Mouse (Mus musculus) cerebellum, adult 2 months (tissue): Measurements from ENCODE around the gene Eml5. TPM values are rescaled to one million over a fixed set of nuclear protein-coding genes. Genes with fewer than 3 reads are reported as not detected.

Experiments used
- DNase-seq, 2 experiments: peaks; one replicate each; pipeline ENCODE4 v3.0.0; 2021
- H3K27ac ChIP-seq: fragments of 200-500 bp; 2 replicates; pipeline ENCODE4 v1.5.1; 2012; ENCODE audit warnings: low read length, control low read depth, inconsistent platforms; ENCODE audit not compliant: insufficient read depth
- H3K27me3 ChIP-seq: fragments of 200-500 bp; 2 replicates; pipeline ENCODE4 v1.6.1; 2012; ENCODE audit warnings: inconsistent platforms, mild to moderate bottlenecking, low read length, moderate library complexity; ENCODE audit not compliant: control insufficient read depth, insufficient read depth
- H3K4me1 ChIP-seq: fragments of 200-500 bp; 2 replicates; pipeline ENCODE4 v1.6.1; 2011; ENCODE audit warnings: low read length; ENCODE audit not compliant: control insufficient read depth, insufficient read depth
- H3K4me3 ChIP-seq: fragments of 200-500 bp; replicated peaks from 2 replicates; pipeline ENCODE3; 2011; ENCODE audit warnings: mild to moderate bottlenecking, low read depth, low read length, control low read depth; ENCODE audit not compliant: insufficient read depth
- CTCF ChIP-seq: fragments of 200-500 bp; IDR thresholded peaks from 2 replicates; pipeline ENCODE4 v1.5.1; 2011; ENCODE audit warnings: low read depth, mild to moderate bottlenecking, control low read depth, low read length, moderate library complexity, borderline replicate concordance; ENCODE audit not compliant: insufficient read depth
- POLR2A ChIP-seq: fragments of 200-500 bp; IDR thresholded peaks from 2 replicates; pipeline ENCODE4 v1.6.1; 2011; ENCODE audit warnings: low read length, control low read depth, borderline replicate concordance; ENCODE audit not compliant: insufficient read depth
- WGBS: fragments of 180-500 bp; shearing (Covaris S2); methylation state at CpG from one replicate; pipeline ENCODE4 v1.1.7; 2018; 5-methylcytosine and 5-hydroxymethylcytosine counted together
- polyA plus RNA-seq: library from polyadenylated mRNA; depleted of rRNA; stranded (reverse); fragments of >200 nt; gene quantifications from 2 replicates; pipeline ENCODE4 v1.2.3, GENCODE M21; 2012

Gene Eml5
- polyA plus RNA-seq, 1 experiment = 117 TPM

GRCm38 (mm10) chr12:98900341-98900880, 873 bp downstream of the Eml5 start:
- Histone ChIP-seq H3K27ac (peak overlapping the region; percentile 91), H3K4me3 (peak overlapping the region; percentile 88), H3K4me1 (no peaks in the 10 kb centered on the region), H3K27me3 (no peaks in the 10 kb centered on the region)
- TF ChIP-seq CTCF = no peak
- TF ChIP-seq POLR2A = no peak
- WGBS = 1% methylated on average over 31 of the region's 31 CpGs
- DNase-seq = no peak

- Histone ChIP-seq H3K27ac (no peak overlapping the region), H3K4me1 (no peaks in the 10 kb centered on the region), H3K4me3 (peak overlapping the region; percentile 88), H3K27me3 (no peaks in the 10 kb centered on the region)
- 32% methylated on average over 6 of the region's 6 CpGs for WGBS
- DNase-seq = no peak
- TF ChIP-seq CTCF (no peak), POLR2A (no peak)
Observed at GRCm38 (mm10) chr12:98899676-98900075, 1.6 kb downstream of the Eml5 start.

GRCm38 (mm10) chr12:98896761-98897160, 4.5 kb downstream of the Eml5 start:
- Histone ChIP-seq H3K27me3 (no peaks in the 10 kb centered on the region), H3K4me3 (no peak overlapping the region), H3K27ac (no peak overlapping the region), H3K4me1 (no peaks in the 10 kb centered on the region)
- TF ChIP-seq CTCF (no peak), POLR2A (no peak)
- 77% methylated on average over 1 of the region's 1 CpGs for WGBS
- DNase-seq = no peak

GRCm38 (mm10) chr12:98884515-98884914, 16.8 kb downstream of the Eml5 start:
- no peak for DNase-seq
- 12% methylated on average over 1 of the region's 1 CpGs for WGBS

GRCm38 (mm10) chr12:98881796-98882195, 19.5 kb downstream of the Eml5 start:
- no peak overlapping the region for H3K4me3 ChIP-seq
- H3K27me3 ChIP-seq = no peaks in the 10 kb centered on the region
- 8% methylated on average over 5 of the region's 5 CpGs for WGBS
- no peak for TF ChIP-seq CTCF
- TF ChIP-seq POLR2A = no peak
- no peaks in the 10 kb centered on the region for H3K4me1 ChIP-seq
- H3K27ac ChIP-seq = no peak overlapping the region
- DNase-seq = no peak

More at GRCm38 (mm10) chr12:98884515-98884914, 16.8 kb downstream of the Eml5 start:
- Histone ChIP-seq H3K4me1 (no peaks in the 10 kb centered on the region), H3K27ac (no peak overlapping the region), H3K27me3 (no peaks in the 10 kb centered on the region), H3K4me3 (no peak overlapping the region)
- 0 out of 2 replicates have a peak, but pooled peaks have one; percentile 9 for TF ChIP-seq CTCF
- TF ChIP-seq POLR2A = no peak

GRCm38 (mm10) chr12:98878693-98879092, 22.6 kb downstream of the Eml5 start:
- no peak for DNase-seq
- Histone ChIP-seq H3K27me3 (no peaks in the 10 kb centered on the region), H3K27ac (no peak overlapping the region), H3K4me1 (no peaks in the 10 kb centered on the region), H3K4me3 (no peak overlapping the region)
- 6% methylated on average over 1 of the region's 1 CpGs for WGBS
- TF ChIP-seq POLR2A (no peak), CTCF (no peak)

GRCm38 (mm10) chr12:98875216-98875615, 26.1 kb downstream of the Eml5 start:
- Histone ChIP-seq H3K27me3 (no peaks in the 10 kb centered on the region), H3K4me3 (no peak overlapping the region), H3K4me1 (no peaks in the 10 kb centered on the region), H3K27ac (no peak overlapping the region)
- no peak for DNase-seq
- WGBS = 74% methylated on average over 2 of the region's 2 CpGs
- no peak for TF ChIP-seq POLR2A
- TF ChIP-seq CTCF = no peak

- DNase-seq = no peak
- 96% methylated on average over 10 of the region's 10 CpGs for WGBS
- H3K4me3 ChIP-seq = no peak overlapping the region
- no peak for TF ChIP-seq CTCF
- TF ChIP-seq POLR2A = no peak
- no peaks in the 10 kb centered on the region for H3K27me3 ChIP-seq
- H3K27ac ChIP-seq = no peak overlapping the region
- no peaks in the 10 kb centered on the region for H3K4me1 ChIP-seq
Observed at GRCm38 (mm10) chr12:98872836-98873235, 28.4 kb downstream of the Eml5 start.
